Mouse (Mus musculus): ENCODE data around the gene Spaca7.

- TF ChIP-seq GATA1 (IDR thresholded peaks at IDR 0.05; ENCODE audit: borderline replicate concordance, low read length) (no peak), FLI1 (IDR thresholded peaks at IDR 0.05; ENCODE audit: low read length) (no peak)
Observed at GRCm38 (mm10) chr8:12608810-12609209, 36.0 kb downstream of the Spaca7 start.

All from megakaryocyte, embryonic 14.5 days (primary cell).